In genomic region chr7:118026106-118026526, GRCm38 (mm10) we compare ENCODE assay signal across 17 mouse cellular contexts.
A peak's percentile ranks its signal among the peaks of the same experiment; 100 is the strongest.
DNase-seq lines count a peak whose midpoint lies in the region; ATAC-seq lines count a peak whose summit lies in the region.
"Had no signal": no experiment of that assay in that cellular context is flagged by ENCODE, and none has a peak within 500 bp of the region (broad histone marks: within the 10 kb centered on the region; RNA-seq: fewer than 3 reads in every experiment).

No protein-coding gene starts in this region.

- ATAC-seq in heart, embryonic 11.5 days (replicated peaks; ENCODE audit: insufficient number of reproducible peaks, low FRiP score, low TSS enrichment), result no peak
- peak; percentile 49 for ATAC-seq in forebrain, embryonic 12.5 days (ENCODE audit: low FRiP score)
- peak; percentile 95 for ATAC-seq in midbrain, embryonic 13.5 days

- no peaks in the 10 kb centered on the region for H3K9me3 ChIP-seq in heart, embryonic 11.5 days (replicated peaks; ENCODE audit: control insufficient read depth, low read length)
- H3K9me3 ChIP-seq in forebrain, embryonic 12.5 days, result no peaks in the 10 kb centered on the region
- no peaks in the 10 kb centered on the region for H3K9me3 ChIP-seq in midbrain, embryonic 13.5 days
- H3K9me3 ChIP-seq: heart, embryonic 13.5 days; neural tube, embryonic 12.5 days had no signal

- WGBS in heart, embryonic 11.5 days (ENCODE audit: insufficient replicate concordance), result 9% methylated on average over 10 of the region's 10 CpGs
- WGBS in forebrain, embryonic 12.5 days, result 5% methylated on average over 10 of the region's 10 CpGs
- 3% methylated on average over 10 of the region's 10 CpGs for WGBS in midbrain, embryonic 13.5 days

- no peak overlapping the region for H3K4me3 ChIP-seq in heart, embryonic 11.5 days (ENCODE audit: low read depth, low read length)
- no peak overlapping the region for H3K4me3 ChIP-seq in forebrain, embryonic 12.5 days (replicated peaks)
- H3K4me3 ChIP-seq in midbrain, embryonic 13.5 days (replicated peaks), result no peak overlapping the region
- H3K4me3 ChIP-seq: heart, embryonic 13.5 days; neural tube, embryonic 12.5 days had no signal

- H3K27me3 ChIP-seq in heart, embryonic 11.5 days (ENCODE audit: control insufficient read depth, insufficient read depth, low read length), result no peaks in the 10 kb centered on the region
- peaks cover 9% of the 10 kb centered on the region; the same call in 1 of the 2 replicates for H3K27me3 ChIP-seq in forebrain, embryonic 12.5 days
- 0 out of 2 replicates have a peak, but pooled peaks cover 3% of the 10 kb centered on the region for H3K27me3 ChIP-seq in midbrain, embryonic 13.5 days
- H3K27me3 ChIP-seq: neural tube, embryonic 12.5 days had no signal

- no peak overlapping the region for H3K4me2 ChIP-seq in heart, embryonic 11.5 days
- no peak overlapping the region for H3K4me2 ChIP-seq in forebrain, embryonic 12.5 days
- no peak overlapping the region for H3K4me2 ChIP-seq in midbrain, embryonic 13.5 days (replicated peaks)
- H3K4me2 ChIP-seq: heart, embryonic 13.5 days; liver, embryonic 11.5 days; neural tube, embryonic 12.5 days had no signal

- peaks cover 4% of the 10 kb centered on the region; the same call in 1 of the 2 replicates for H3K4me1 ChIP-seq in heart, embryonic 11.5 days (ENCODE audit: control insufficient read depth, insufficient read depth, low read length)
- H3K4me1 ChIP-seq in forebrain, embryonic 12.5 days, result peaks cover 27% of the 10 kb centered on the region
- peaks cover 24% of the 10 kb centered on the region for H3K4me1 ChIP-seq in midbrain, embryonic 13.5 days (replicated peaks)
- H3K4me1 ChIP-seq: neural tube, embryonic 12.5 days had no signal

- no peak for DNase-seq in heart, postnatal 14 days
- peak; percentile 23 for DNase-seq in R1 (ENCODE audit: low read depth, low spot score)
- DNase-seq in thymus, postnatal 10 days (ENCODE audit: low spot score in 2 of 2), result no peak
- DNase-seq in kidney, adult 8-10 months, result no peak
- DNase-seq in layer of hippocampus, adult 11-12 months (ENCODE audit: low spot score), result no peak
- DNase-seq: adrenal gland, postnatal 10 days; cerebellum, adult 8-10 months; kidney, adult 18-20 months; layer of hippocampus, adult 9-11 months; lung, postnatal 4 days; thymus, adult 2 months had no signal

- intact Hi-C loops in heart, postnatal 14 days (cut with DNase I), result no loop called here

- no peaks in the 10 kb centered on the region for H3K36me3 ChIP-seq in heart, embryonic 11.5 days (ENCODE audit: control insufficient read depth, insufficient read depth, low read length)
- H3K36me3 ChIP-seq in forebrain, embryonic 12.5 days (replicated peaks), result no peaks in the 10 kb centered on the region
- no peaks in the 10 kb centered on the region for H3K36me3 ChIP-seq in midbrain, embryonic 13.5 days
- H3K36me3 ChIP-seq: heart, embryonic 13.5 days; neural tube, embryonic 12.5 days had no signal

- 0 out of 2 replicates have a peak overlapping the region, but pooled peaks have one; percentile 10 for H3K9ac ChIP-seq in heart, embryonic 11.5 days (ENCODE audit: low read depth, low read length)
- no peak overlapping the region for H3K9ac ChIP-seq in forebrain, embryonic 12.5 days
- H3K9ac ChIP-seq in midbrain, embryonic 13.5 days (replicated peaks), result no peak overlapping the region
- H3K9ac ChIP-seq: heart, embryonic 13.5 days; neural tube, embryonic 12.5 days had no signal

- no peak overlapping the region for H3K27ac ChIP-seq in heart, embryonic 11.5 days (ENCODE audit: low read depth, low read length)
- H3K27ac ChIP-seq in forebrain, embryonic 12.5 days, result no peak overlapping the region
- H3K27ac ChIP-seq in midbrain, embryonic 13.5 days, result peak overlapping the region; percentile 68
- H3K27ac ChIP-seq: heart, embryonic 13.5 days; neural tube, embryonic 12.5 days had no signal
